Mouse (Mus musculus) limb, embryonic 14.5 days (tissue): ENCODE results near the gene Mogs. TPM values are rescaled to one million over a fixed set of nuclear protein-coding genes. Genes with fewer than 3 reads are reported as not detected.

Experiments used
- ATAC-seq: fragments of 200-750 bp; cut with Nextera tagmentation; 2 replicates; pipeline ENCODE4 v1.8.0; 2017; ENCODE audit warnings: low read depth, moderate number of reproducible peaks, moderate TSS enrichment; ENCODE audit not compliant: low FRiP score
- DNase-seq: peaks from one replicate; pipeline ENCODE4 v3.0.0-alpha.2; 2015; ENCODE audit warnings: low spot score
- H3K27ac ChIP-seq: fragments of 300-500 bp; sonication (generic); replicated peaks from 2 replicates; pipeline ENCODE4 v1.5.1; 2014; ENCODE audit warnings: low read depth, mild to moderate bottlenecking, low read length, moderate library complexity, mixed read lengths
- H3K27me3 ChIP-seq: fragments of 300-500 bp; sonication (generic); 2 replicates; pipeline ENCODE4 v1.6.1; 2014; ENCODE audit warnings: low read length, mixed read lengths; ENCODE audit not compliant: control insufficient read depth, insufficient read depth
- H3K36me3 ChIP-seq: fragments of 300-500 bp; sonication (generic); 2 replicates; pipeline ENCODE4 v1.6.1; 2014; ENCODE audit warnings: mild to moderate bottlenecking, low read length, moderate library complexity, mixed read lengths; ENCODE audit not compliant: control insufficient read depth, insufficient read depth
- H3K4me1 ChIP-seq: fragments of 300-500 bp; sonication (generic); 2 replicates; pipeline ENCODE4 v1.6.1; 2014; ENCODE audit warnings: antibody characterized with exemption, low read length, mixed read lengths; ENCODE audit not compliant: control insufficient read depth, insufficient read depth
- H3K4me2 ChIP-seq: fragments of 300-500 bp; sonication (generic); replicated peaks from 2 replicates; pipeline ENCODE4 v1.6.1; 2014; ENCODE audit warnings: low read depth, mild to moderate bottlenecking, low read length, moderate library complexity; ENCODE audit not compliant: severe bottlenecking
- H3K4me3 ChIP-seq: fragments of 300-500 bp; sonication (generic); replicated peaks from 2 replicates; pipeline ENCODE4 v1.5.1; 2014; ENCODE audit warnings: low read length
- H3K9ac ChIP-seq: fragments of 300-500 bp; sonication (generic); 2 replicates; pipeline ENCODE4 v1.6.1; 2014; ENCODE audit warnings: mild to moderate bottlenecking, low read depth, low read length, moderate library complexity; ENCODE audit not compliant: severe bottlenecking
- H3K9me3 ChIP-seq: fragments of 300-500 bp; sonication (generic); 2 replicates; pipeline ENCODE4 v1.6.1; 2016; ENCODE audit warnings: low read length; ENCODE audit not compliant: control insufficient read depth
- POLR2A ChIP-seq: fragments of 200-500 bp; IDR thresholded peaks from 2 replicates; pipeline ENCODE4 v1.8.0; 2012; ENCODE audit warnings: inconsistent platforms, mild to moderate bottlenecking, moderate library complexity, borderline replicate concordance; ENCODE audit not compliant: insufficient read depth, insufficient read length; ENCODE audit errors: extremely low read depth
- whole genome bisulfite sequencing: fragments of 180-500 bp; shearing (Covaris S2); extraction: QIAGEN DNeasy Blood & Tissue Kit; methylation state at CpG from one replicate; pipeline ENCODE4 v1.1.7; 2014; 5-methylcytosine and 5-hydroxymethylcytosine counted together
- polyA plus RNA-seq, 2 experiments: library from polyadenylated mRNA; depleted of rRNA in 1 of 2; stranded (reverse) in 1 of 2; unstranded in 1 of 2; fragments of >200 nt; fragmentation: Nextera tagmentation in 1 of 2; extraction: Ambion mirVana in 1 of 2; gene quantifications; 2 replicates each; pipeline versions ENCODE4 v1.2.1 to v1.2.3; 2012 to 2014

Mogs gene
- polyA plus RNA-seq, 2 experiments = 50.9 to 95.2 TPM

GRCm38 (mm10) chr6:83069488-83070246 lies 45.6 kb upstream of the Mogs start:
- Histone ChIP-seq H3K4me3 (peak overlapping the region; percentile 17), H3K9ac (0 out of 2 replicates have a peak overlapping the region, but pooled peaks have one; percentile 12)

GRCm38 (mm10) chr6:83070247-83070310 lies 45.2 kb upstream of the Mogs start, which contains the start of gene Tlx2:
Gene Tlx2, minus strand, starts transcription at chr6:83070293.
- ATAC-seq = no peak

More at GRCm38 (mm10) chr6:83069488-83070246, 45.6 kb upstream of the Mogs start:
- TF ChIP-seq POLR2A = no peak
- Histone ChIP-seq H3K9me3 (no peaks in the 10 kb centered on the region), H3K4me2 (peak overlapping the region; percentile 32), H3K4me1 (no peaks in the 10 kb centered on the region), H3K27ac (no peak overlapping the region), H3K36me3 (no peaks in the 10 kb centered on the region), H3K27me3 (peaks cover 95% of the 10 kb centered on the region)
- WGBS = under 1% methylated on average over 50 of the region's 69 CpGs
- ATAC-seq (no peak), DNase-seq (no peak)

GRCm38 (mm10) chr6:83070311-83071219 lies 44.7 kb upstream of the Mogs start:
- ATAC-seq (no peak), DNase-seq (no peak)
- Histone ChIP-seq H3K9me3 (no peaks in the 10 kb centered on the region), H3K27ac (no peak overlapping the region), H3K36me3 (no peaks in the 10 kb centered on the region), H3K4me1 (no peaks in the 10 kb centered on the region), H3K9ac (0 out of 2 replicates have a peak overlapping the region, but pooled peaks have one; percentile 12), H3K4me2 (peak overlapping the region; percentile 32), H3K27me3 (peaks cover 92% of the 10 kb centered on the region), H3K4me3 (peak overlapping the region; percentile 17)
- WGBS = 2% methylated on average over 51 of the region's 58 CpGs
- no peak for TF ChIP-seq POLR2A

More at GRCm38 (mm10) chr6:83070247-83070310, 45.2 kb upstream of the Mogs start, which contains the start of gene Tlx2:
- Histone ChIP-seq H3K4me1 (no peaks in the 10 kb centered on the region), H3K27ac (no peak within 1 kb of the TSS), H3K4me2 (peak within 1 kb of the TSS; percentile 32), H3K9ac (0 out of 2 replicates have a peak within 1 kb of the TSS, but pooled peaks have one; percentile 12), H3K9me3 (no peaks in the 10 kb centered on the region), H3K36me3 (no peaks in the 10 kb centered on the region), H3K4me3 (peak within 1 kb of the TSS; percentile 17), H3K27me3 (peaks cover 93% of the 10 kb centered on the region)
- no peak for TF ChIP-seq POLR2A
- no peak for DNase-seq
- 0% methylated on average over 9 of the region's 10 CpGs for WGBS

GRCm38 (mm10) chr6:83071220-83071619 lies 44.1 kb upstream of the Mogs start:
- no peak overlapping the region for H3K9ac ChIP-seq
- peaks cover 89% of the 10 kb centered on the region for H3K27me3 ChIP-seq
- 0% methylated on average over 19 of the region's 24 CpGs for WGBS
- ATAC-seq = no peak
- H3K27ac ChIP-seq = no peak overlapping the region
- H3K9me3 ChIP-seq = no peaks in the 10 kb centered on the region
- TF ChIP-seq POLR2A = no peak
- DNase-seq = no peak
- H3K4me2 ChIP-seq = no peak overlapping the region
- no peaks in the 10 kb centered on the region for H3K36me3 ChIP-seq
- no peaks in the 10 kb centered on the region for H3K4me1 ChIP-seq
- H3K4me3 ChIP-seq = peak overlapping the region; percentile 17

GRCm38 (mm10) chr6:83074979-83075378 lies 40.3 kb upstream of the Mogs start:
- H3K4me2 ChIP-seq = no peak overlapping the region
- 0 out of 2 replicates have a peak, but pooled peaks cover 5% of the 10 kb centered on the region for H3K4me1 ChIP-seq
- ATAC-seq (no peak), DNase-seq (no peak)
- peaks cover 5% of the 10 kb centered on the region; the same call in 1 of the 2 replicates for H3K36me3 ChIP-seq
- H3K27me3 ChIP-seq = peaks cover 52% of the 10 kb centered on the region
- WGBS = 19% methylated on average over 2 of the region's 2 CpGs
- no peaks in the 10 kb centered on the region for H3K9me3 ChIP-seq
- H3K27ac ChIP-seq = no peak overlapping the region
- TF ChIP-seq POLR2A = no peak
- H3K4me3 ChIP-seq = no peak overlapping the region
- H3K9ac ChIP-seq = no peak overlapping the region
